Mouse (Mus musculus): ENCODE data around the gene Sv2a.

DNA sequence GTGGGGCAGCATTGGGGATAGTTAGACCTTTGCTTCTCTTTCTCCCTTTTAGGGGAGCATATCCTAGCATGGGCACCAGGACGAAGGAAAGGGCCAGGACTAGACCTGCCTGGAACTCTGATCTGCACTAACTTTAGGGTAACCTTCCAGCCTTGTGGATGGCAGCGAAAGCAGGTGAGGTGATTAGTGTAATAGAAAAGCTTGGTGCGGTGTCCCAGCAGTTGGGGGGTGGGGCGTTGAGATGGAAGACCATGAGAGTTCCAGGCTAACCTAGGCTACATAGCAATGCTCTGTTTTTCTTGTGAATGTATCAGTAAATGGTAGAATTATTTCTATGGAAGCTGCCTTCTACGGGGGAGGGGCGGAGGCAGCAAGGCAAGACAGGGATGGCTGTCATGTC lies 17.9 kb upstream of the Sv2a start:
- no peak for TF ChIP-seq CTCF (IDR thresholded peaks at IDR 0.05; ENCODE audit: borderline replicate concordance, control insufficient read depth, extremely low read depth, insufficient read depth, low read length, poor library complexity)
- TF ChIP-seq POLR2A (IDR thresholded peaks at IDR 0.05; ENCODE audit: control insufficient read depth, extremely low read depth, insufficient read depth, low read length, poor library complexity): no peak
